Mouse (Mus musculus) intestine, embryonic 16.5 days (tissue): ENCODE data around the gene Edc3. TPM values are rescaled to one million over a fixed set of nuclear protein-coding genes. Genes with fewer than 3 reads are reported as not detected.

Experiments used
- ATAC-seq: fragments of 200-750 bp; cut with Nextera tagmentation; 2 replicates; pipeline ENCODE4 v1.8.0; 2017; ENCODE audit warnings: moderate TSS enrichment, moderate library complexity
- H3K27ac ChIP-seq: fragments of 300-500 bp; sonication (generic); 2 replicates; pipeline ENCODE4 v1.5.1; 2014; ENCODE audit warnings: mild to moderate bottlenecking, low read length
- H3K27me3 ChIP-seq: fragments of 300-500 bp; sonication (generic); replicated peaks from 2 replicates; pipeline ENCODE4 v1.6.1; 2014; ENCODE audit warnings: low read length, control low read depth, mixed read lengths; ENCODE audit not compliant: control insufficient read depth, insufficient read depth
- H3K36me3 ChIP-seq: fragments of 300-500 bp; sonication (generic); 2 replicates; pipeline ENCODE4 v1.6.1; 2014; ENCODE audit warnings: low read length, control low read depth; ENCODE audit not compliant: control insufficient read depth, insufficient read depth
- H3K4me1 ChIP-seq: fragments of 300-500 bp; sonication (generic); 2 replicates; pipeline ENCODE4 v1.6.1; 2014; ENCODE audit warnings: low read length, control low read depth, mixed read lengths; ENCODE audit not compliant: control insufficient read depth, insufficient read depth
- H3K4me2 ChIP-seq: fragments of 300-500 bp; sonication (generic); 2 replicates; pipeline ENCODE4 v1.6.1; 2014; ENCODE audit warnings: low read depth, low read length, control low read depth
- H3K4me3 ChIP-seq: fragments of 300-500 bp; sonication (generic); 2 replicates; pipeline ENCODE4 v1.5.1; 2014; ENCODE audit warnings: mild to moderate bottlenecking, low read length
- H3K9ac ChIP-seq: fragments of 300-500 bp; sonication (generic); 2 replicates; pipeline ENCODE4 v1.6.1; 2014; ENCODE audit warnings: low read depth, low read length
- H3K9me3 ChIP-seq: fragments of 300-500 bp; sonication (generic); 2 replicates; pipeline ENCODE4 v1.6.1; 2016; ENCODE audit warnings: low read length, control low read depth; ENCODE audit not compliant: control insufficient read depth
- WGBS: fragments of 180-500 bp; shearing (Covaris S2); extraction: QIAGEN DNeasy Blood & Tissue Kit; methylation state at CpG from one replicate; pipeline ENCODE4 v1.1.7; 2014; 5-methylcytosine and 5-hydroxymethylcytosine counted together
- polyA plus RNA-seq: library from polyadenylated mRNA; unstranded; fragments of >200 nt; fragmentation: Nextera tagmentation; extraction: Ambion mirVana; gene quantifications from 2 replicates; pipeline ENCODE4 v1.2.1, GENCODE M21; 2015

The Edc3 gene
- polyA plus RNA-seq, 1 experiment from 2014 or later = 28.4 TPM

DNA sequence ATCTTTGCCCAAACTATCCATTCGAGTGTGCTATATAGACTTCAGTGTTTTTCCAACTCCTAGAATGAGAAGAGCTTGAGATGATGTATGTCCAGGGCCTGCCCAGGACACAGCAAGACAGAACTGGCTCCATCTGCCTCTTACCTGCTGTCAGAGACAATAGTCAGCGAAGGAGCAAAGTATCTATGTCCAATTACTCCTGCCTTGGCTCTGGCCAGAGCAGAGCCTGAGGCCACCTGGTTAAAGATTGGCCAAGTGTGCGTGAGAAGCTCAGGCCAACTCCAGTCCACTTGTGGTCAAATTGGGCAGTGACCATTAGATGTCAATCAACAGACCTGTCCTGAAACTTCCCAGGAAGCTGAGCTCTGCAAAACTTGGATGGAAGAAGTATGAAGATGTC is 38.8 kb upstream of the Edc3 start:
- H3K27ac ChIP-seq = no peak overlapping the region
- no peaks in the 10 kb centered on the region for H3K36me3 ChIP-seq
- H3K27me3 ChIP-seq = no peaks in the 10 kb centered on the region
- no peak overlapping the region for H3K4me3 ChIP-seq
- whole genome bisulfite sequencing = 86% methylated on average over 3 of the region's 3 CpGs
- no peak overlapping the region for H3K9ac ChIP-seq
- peaks cover 10% of the 10 kb centered on the region for H3K4me1 ChIP-seq
- H3K9me3 ChIP-seq = no peaks in the 10 kb centered on the region
- H3K4me2 ChIP-seq = no peak overlapping the region
- no peak for ATAC-seq

DNA sequence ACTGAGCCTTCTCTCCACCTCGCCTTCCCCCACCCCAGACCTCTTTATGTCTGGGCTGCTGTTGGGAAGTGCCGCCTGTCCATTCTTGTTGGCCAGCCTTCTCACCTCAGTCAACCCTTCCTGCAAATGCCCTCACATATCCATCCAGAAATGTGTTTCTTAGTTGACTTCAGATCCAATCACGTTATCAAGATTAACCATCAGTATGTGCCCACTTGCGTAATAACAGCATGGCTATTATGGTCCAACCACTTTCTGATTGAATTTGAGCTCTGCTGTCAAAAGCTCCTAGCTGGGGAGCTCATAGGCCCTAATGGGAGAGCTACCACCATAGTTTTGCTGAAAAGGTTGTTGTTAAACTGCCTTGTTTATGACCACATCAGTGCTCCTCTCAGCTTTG is 37.3 kb upstream of the Edc3 start:
- ATAC-seq = no peak
- peaks cover 10% of the 10 kb centered on the region for H3K4me1 ChIP-seq
- no peak overlapping the region for H3K4me3 ChIP-seq
- no peaks in the 10 kb centered on the region for H3K27me3 ChIP-seq
- no peak overlapping the region for H3K4me2 ChIP-seq
- no peak overlapping the region for H3K27ac ChIP-seq
- H3K9me3 ChIP-seq = no peaks in the 10 kb centered on the region
- H3K36me3 ChIP-seq = no peaks in the 10 kb centered on the region
- WGBS = 94% methylated on average over 4 of the region's 4 CpGs
- H3K9ac ChIP-seq = no peak overlapping the region

DNA sequence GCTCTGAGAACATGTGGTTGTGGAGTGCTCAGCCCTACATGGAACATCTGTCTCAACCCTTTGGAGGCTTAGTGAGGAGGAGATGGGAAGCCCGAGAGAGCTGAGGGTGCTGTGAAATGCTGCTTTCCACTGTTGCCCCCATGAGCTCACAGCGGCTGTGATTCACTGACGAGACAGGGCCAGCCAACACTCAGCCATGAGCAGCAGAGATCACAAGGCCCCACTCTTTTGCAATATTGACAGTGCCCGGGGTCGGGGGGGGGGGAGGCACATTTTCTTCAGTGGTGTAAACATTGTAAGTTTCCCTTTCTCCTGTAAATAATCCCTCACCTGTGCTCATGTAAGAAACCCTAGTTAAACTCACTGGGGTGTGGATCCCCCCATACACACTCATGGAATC is 36.8 kb upstream of the Edc3 start:
- Histone ChIP-seq H3K9ac (no peak overlapping the region), H3K36me3 (no peaks in the 10 kb centered on the region), H3K4me3 (no peak overlapping the region), H3K27ac (no peak overlapping the region), H3K9me3 (no peaks in the 10 kb centered on the region), H3K27me3 (no peaks in the 10 kb centered on the region), H3K4me2 (no peak overlapping the region), H3K4me1 (peaks cover 10% of the 10 kb centered on the region)
- 81% methylated on average over 5 of the region's 5 CpGs for whole genome bisulfite sequencing
- no peak for ATAC-seq

DNA sequence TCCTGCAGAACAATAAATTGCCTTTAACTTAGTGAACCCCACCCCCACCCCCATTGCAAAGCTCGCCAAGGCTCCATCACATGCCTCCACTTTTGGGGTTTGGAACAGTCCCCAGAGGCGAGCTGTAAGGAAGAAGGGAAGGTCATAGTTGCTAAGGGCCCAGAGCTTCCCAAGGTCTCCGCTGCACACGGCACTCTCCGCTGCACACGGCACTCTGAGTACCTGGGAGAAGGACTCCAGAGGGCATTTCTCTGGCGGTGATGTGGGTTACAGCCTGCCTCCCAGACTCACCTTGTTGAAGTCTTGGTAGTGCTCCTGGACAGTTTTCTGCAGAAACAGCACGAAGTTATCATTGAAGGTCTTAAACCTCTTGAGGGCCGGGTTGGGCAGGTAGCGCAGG is 26.9 kb upstream of the Edc3 start:
- Histone ChIP-seq H3K4me2 (no peak overlapping the region), H3K36me3 (no peaks in the 10 kb centered on the region), H3K9me3 (no peaks in the 10 kb centered on the region), H3K27me3 (no peaks in the 10 kb centered on the region), H3K27ac (no peak overlapping the region), H3K4me1 (no peaks in the 10 kb centered on the region), H3K9ac (no peak overlapping the region), H3K4me3 (no peak overlapping the region)
- WGBS = 80% methylated on average over 10 of the region's 10 CpGs
- ATAC-seq = no peak

DNA sequence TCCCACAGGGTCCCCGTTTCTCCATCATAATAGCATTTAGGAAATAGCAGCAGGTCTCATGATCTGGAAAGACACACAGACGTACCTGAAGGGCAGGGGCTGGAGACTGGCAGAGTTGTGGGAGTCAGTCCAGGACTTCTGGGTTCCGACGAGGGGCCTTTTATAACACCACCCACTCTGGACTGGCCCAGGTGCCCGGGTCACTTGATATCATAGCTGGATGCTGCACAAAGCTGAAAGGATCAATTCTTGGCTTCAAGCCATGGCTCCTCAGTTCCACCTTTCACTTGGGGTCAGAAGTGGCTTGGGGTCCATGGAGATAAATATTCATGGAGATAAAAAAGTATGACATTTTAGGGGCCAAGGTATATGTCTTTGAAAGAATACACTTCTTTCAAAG is 24.8 kb upstream of the Edc3 start, which contains the start of gene Cyp1a2:
TSS of gene Cyp1a2 (minus strand) at position 184 of the 400 bp plus-strand sequence.
- ATAC-seq = no peak
- no peaks in the 10 kb centered on the region for H3K4me1 ChIP-seq
- H3K4me2 ChIP-seq = no peak within 1 kb of the TSS
- no peaks in the 10 kb centered on the region for H3K27me3 ChIP-seq
- H3K9ac ChIP-seq = no peak within 1 kb of the TSS
- WGBS = 69% methylated on average over 5 of the region's 5 CpGs
- no peak within 1 kb of the TSS for H3K27ac ChIP-seq
- H3K4me3 ChIP-seq = no peak within 1 kb of the TSS
- H3K36me3 ChIP-seq = no peaks in the 10 kb centered on the region
- no peaks in the 10 kb centered on the region for H3K9me3 ChIP-seq

DNA sequence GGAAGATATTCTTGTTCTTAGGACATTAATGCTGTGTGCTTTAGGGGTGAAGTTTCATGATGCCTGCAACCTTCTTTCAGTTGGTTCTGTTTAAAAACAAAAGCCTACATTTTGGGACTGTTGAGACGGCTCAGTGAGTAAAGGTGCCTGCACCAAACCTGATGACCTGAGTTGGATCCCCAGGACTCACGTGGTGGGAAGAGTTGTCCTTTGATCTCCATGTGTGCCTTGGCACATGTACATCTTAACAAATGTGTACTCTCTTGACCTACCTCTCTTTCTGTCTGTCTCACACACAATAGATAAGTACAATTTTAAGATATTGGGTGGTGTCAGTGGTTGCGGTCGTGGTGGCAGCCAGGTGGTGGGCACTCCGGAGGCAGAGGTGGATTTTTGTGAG is 22.3 kb upstream of the Edc3 start:
- 91% methylated on average over 5 of the region's 5 CpGs for WGBS

DNA sequence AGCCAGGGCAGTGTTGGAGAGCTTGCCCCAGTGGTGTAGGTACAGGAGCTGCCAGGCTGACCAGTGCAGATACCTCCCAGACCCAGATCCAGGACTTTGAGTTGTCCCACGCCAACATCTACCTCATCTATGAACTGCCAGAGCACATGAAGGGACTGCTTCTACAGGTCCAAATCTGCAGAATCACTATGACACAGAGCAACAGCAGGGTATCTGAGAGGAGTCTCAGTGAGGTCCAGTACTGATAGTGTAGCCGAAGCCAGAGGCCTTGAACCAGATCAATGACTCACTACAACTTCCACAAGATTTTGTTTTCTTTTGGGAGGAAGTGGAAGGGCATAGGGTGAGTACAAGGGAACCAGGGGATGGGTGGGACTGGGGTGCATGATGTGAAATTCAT is 20.6 kb upstream of the Edc3 start, which contains the start of gene Cyp1a1:
TSS of gene Cyp1a1 (plus strand) at position 178 of the 400 bp plus-strand sequence.
- no peaks in the 10 kb centered on the region for H3K36me3 ChIP-seq
- H3K4me1 ChIP-seq = no peaks in the 10 kb centered on the region
- no peak for ATAC-seq
- no peak within 1 kb of the TSS for H3K9ac ChIP-seq
- H3K4me2 ChIP-seq = no peak within 1 kb of the TSS
- WGBS = 80% methylated on average over 2 of the region's 2 CpGs
- H3K27ac ChIP-seq = no peak within 1 kb of the TSS
- no peaks in the 10 kb centered on the region for H3K9me3 ChIP-seq
- H3K27me3 ChIP-seq = no peaks in the 10 kb centered on the region
- H3K4me3 ChIP-seq = no peak within 1 kb of the TSS

More for the DNA sequence above, 22.3 kb upstream of the Edc3 start:
- Histone ChIP-seq H3K27ac (no peak overlapping the region), H3K4me1 (no peaks in the 10 kb centered on the region), H3K4me2 (no peak overlapping the region), H3K4me3 (no peak overlapping the region), H3K36me3 (no peaks in the 10 kb centered on the region), H3K9ac (no peak overlapping the region), H3K9me3 (no peaks in the 10 kb centered on the region), H3K27me3 (no peaks in the 10 kb centered on the region)
- ATAC-seq = no peak

DNA sequence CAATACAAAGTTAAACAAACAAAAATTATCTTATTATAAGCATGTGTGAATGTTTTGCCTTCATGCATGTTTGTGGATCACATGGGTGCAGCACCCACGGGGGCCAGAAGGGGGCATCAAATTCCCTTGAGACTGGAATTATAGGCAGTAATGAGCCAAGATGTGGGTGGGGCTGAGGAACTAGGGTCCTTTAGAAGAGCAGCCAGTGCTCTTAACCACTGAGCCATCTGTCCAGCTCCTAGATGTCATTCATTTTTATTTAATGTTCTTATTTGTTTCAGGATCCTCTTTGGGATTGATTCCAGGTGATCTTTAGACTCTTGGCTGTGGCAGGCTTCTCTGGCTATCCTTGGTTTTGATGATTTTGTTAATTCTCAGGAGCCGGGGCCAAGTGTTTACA is 20.2 kb upstream of the Edc3 start:
- ATAC-seq = no peak
- Histone ChIP-seq H3K36me3 (no peaks in the 10 kb centered on the region), H3K9me3 (no peaks in the 10 kb centered on the region), H3K9ac (no peak overlapping the region), H3K4me3 (no peak overlapping the region), H3K27ac (no peak overlapping the region), H3K4me1 (no peaks in the 10 kb centered on the region), H3K4me2 (no peak overlapping the region), H3K27me3 (no peaks in the 10 kb centered on the region)
- 34% methylated on average over 2 of the region's 2 CpGs for WGBS

DNA sequence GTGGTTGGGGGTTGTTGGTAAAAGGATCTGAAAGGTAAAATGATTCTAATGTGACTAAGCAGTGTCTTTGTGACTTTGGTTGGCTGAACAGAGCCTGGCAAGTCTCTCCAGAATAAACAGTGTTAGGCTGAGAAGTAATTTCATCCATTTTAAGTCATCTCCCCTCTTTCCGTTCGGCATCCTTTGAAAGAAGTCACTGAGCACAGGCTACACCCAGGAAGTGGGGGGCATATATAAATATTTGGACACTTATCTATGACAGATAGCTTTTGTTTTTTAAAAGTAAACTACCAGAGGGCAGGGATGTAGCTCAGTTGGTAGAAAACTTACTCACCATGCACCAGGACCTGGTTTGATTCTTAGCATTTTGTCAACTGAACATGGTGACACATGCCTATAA is 19.7 kb upstream of the Edc3 start:
- H3K9me3 ChIP-seq = no peaks in the 10 kb centered on the region
- no peak for ATAC-seq
- H3K27ac ChIP-seq = no peak overlapping the region
- H3K4me2 ChIP-seq = no peak overlapping the region
- no peaks in the 10 kb centered on the region for H3K27me3 ChIP-seq
- no peaks in the 10 kb centered on the region for H3K4me1 ChIP-seq
- WGBS = 54% methylated on average over 2 of the region's 2 CpGs
- no peaks in the 10 kb centered on the region for H3K36me3 ChIP-seq
- H3K9ac ChIP-seq = no peak overlapping the region
- H3K4me3 ChIP-seq = no peak overlapping the region

DNA sequence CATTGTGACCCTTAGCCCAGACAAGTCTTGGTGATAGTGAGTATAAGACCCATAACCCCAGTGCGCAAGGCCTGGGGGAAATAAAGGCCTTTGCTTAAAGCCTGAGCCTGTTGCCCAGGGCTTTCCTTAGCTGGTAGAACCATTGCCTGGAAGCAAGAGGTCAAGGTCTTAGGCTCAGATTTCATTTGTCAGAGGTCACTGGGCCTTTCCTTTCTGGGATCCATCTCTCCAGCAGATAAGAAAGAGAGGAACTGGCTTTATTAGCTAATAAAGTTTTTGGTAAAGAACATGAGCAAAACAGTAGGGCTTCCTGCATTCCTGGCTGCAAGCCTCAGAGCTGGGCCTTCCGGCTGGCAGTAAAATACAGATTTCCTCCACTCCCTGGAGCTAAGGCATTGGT is 14.2 kb upstream of the Edc3 start:
- no peak overlapping the region for H3K4me2 ChIP-seq
- no peak overlapping the region for H3K27ac ChIP-seq
- no peaks in the 10 kb centered on the region for H3K36me3 ChIP-seq
- no peak overlapping the region for H3K4me3 ChIP-seq
- H3K9ac ChIP-seq = no peak overlapping the region
- H3K9me3 ChIP-seq = no peaks in the 10 kb centered on the region
- H3K27me3 ChIP-seq = peaks cover 7% of the 10 kb centered on the region; the same call in 1 of the 2 replicates
- WGBS = 84% methylated on average over 2 of the region's 2 CpGs
- no peak for ATAC-seq
- H3K4me1 ChIP-seq = peaks cover 11% of the 10 kb centered on the region
